Mouse (Mus musculus): ENCODE data around the gene Shank2. TPM values are rescaled to one million over a fixed set of nuclear protein-coding genes. Genes with fewer than 3 reads are reported as not detected.

Gene Shank2
- total and polyA plus RNA-seq, 2 experiments from 2014 or later: 0.19 to 0.95 TPM

GRCm38 (mm10) chr7:144138476-144138875 is 136.7 kb downstream of the Shank2 start:
- WGBS: 74% methylated on average over 2 of the region's 2 CpGs
- no peak overlapping the region for H3K4me3 ChIP-seq (ENCODE audit: low read depth, low read length)
- no peak overlapping the region for H3K27ac ChIP-seq (ENCODE audit: low read depth)
- no peaks in the 10 kb centered on the region; the same call in 1 of the 2 replicates for H3K4me1 ChIP-seq (ENCODE audit: control insufficient read depth, insufficient read depth)
- ATAC-seq (ENCODE audit: insufficient read depth, low read depth) (no peak), DNase-seq (ENCODE audit: low spot score) (no peak)
- no peak overlapping the region for H3K9ac ChIP-seq (replicated peaks; ENCODE audit: low read depth, low read length)
- H3K27me3 ChIP-seq (ENCODE audit: control insufficient read depth, insufficient read depth, low read length): peaks cover 4% of the 10 kb centered on the region; the same call in 1 of the 2 replicates
- TF ChIP-seq EP300 (IDR thresholded peaks at IDR 0.05; ENCODE audit: low read depth) (no peak), CTCF (IDR thresholded peaks at IDR 0.05; ENCODE audit: low read depth) (no peak)
- no peaks in the 10 kb centered on the region for H3K36me3 ChIP-seq (replicated peaks; ENCODE audit: control insufficient read depth, insufficient read depth, low read length)
- no peak overlapping the region for H3K4me2 ChIP-seq (ENCODE audit: low read depth, low read length)
- no peaks in the 10 kb centered on the region for H3K9me3 ChIP-seq (replicated peaks; ENCODE audit: control insufficient read depth, low read length)

GRCm38 (mm10) chr7:144139691-144140090 is 138.0 kb downstream of the Shank2 start:
- no peak for ATAC-seq (ENCODE audit: insufficient read depth, low read depth)
- WGBS: 73% methylated on average over 2 of the region's 2 CpGs
- no peaks in the 10 kb centered on the region; the same call in 1 of the 2 replicates for H3K4me1 ChIP-seq (ENCODE audit: control insufficient read depth, insufficient read depth)
- no peaks in the 10 kb centered on the region for H3K36me3 ChIP-seq (replicated peaks; ENCODE audit: control insufficient read depth, insufficient read depth, low read length)
- DNase-seq (ENCODE audit: low spot score): no peak
- H3K9me3 ChIP-seq (replicated peaks; ENCODE audit: control insufficient read depth, low read length): no peaks in the 10 kb centered on the region
- TF ChIP-seq EP300 (IDR thresholded peaks at IDR 0.05; ENCODE audit: low read depth) (no peak), CTCF (IDR thresholded peaks at IDR 0.05; ENCODE audit: low read depth) (no peak)
- no peak overlapping the region for H3K4me3 ChIP-seq (ENCODE audit: low read depth, low read length)
- H3K27me3 ChIP-seq (ENCODE audit: control insufficient read depth, insufficient read depth, low read length): peaks cover 4% of the 10 kb centered on the region; the same call in 1 of the 2 replicates
- H3K9ac ChIP-seq (replicated peaks; ENCODE audit: low read depth, low read length): no peak overlapping the region
- H3K4me2 ChIP-seq (ENCODE audit: low read depth, low read length): no peak overlapping the region
- H3K27ac ChIP-seq (ENCODE audit: low read depth): no peak overlapping the region

DNA sequence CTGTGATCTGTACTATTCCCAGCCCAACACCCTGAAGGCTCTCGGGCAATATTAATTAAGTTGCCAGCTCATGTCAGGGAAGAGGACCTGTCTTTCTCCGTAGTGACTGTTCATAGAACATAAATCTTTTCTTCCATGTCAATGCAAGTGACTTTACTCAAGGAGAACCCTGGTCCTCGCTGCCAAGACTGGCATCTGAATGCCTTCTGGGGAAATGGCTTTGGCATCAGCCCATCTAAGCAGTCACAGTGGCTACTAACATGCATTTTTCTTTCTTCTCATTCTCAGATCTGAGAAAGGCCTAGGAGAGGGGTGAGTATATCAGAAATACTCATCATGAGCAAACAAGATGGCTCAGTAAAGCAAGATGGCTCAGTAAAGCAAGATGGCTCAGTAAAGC is 138.7 kb downstream of the Shank2 start:
- Histone ChIP-seq H3K9me3 (replicated peaks; ENCODE audit: control insufficient read depth, low read length) (no peaks in the 10 kb centered on the region), H3K27me3 (ENCODE audit: control insufficient read depth, insufficient read depth, low read length) (peaks cover 4% of the 10 kb centered on the region; the same call in 1 of the 2 replicates), H3K4me2 (ENCODE audit: low read depth, low read length) (no peak overlapping the region), H3K4me1 (ENCODE audit: control insufficient read depth, insufficient read depth) (no peaks in the 10 kb centered on the region; the same call in 1 of the 2 replicates), H3K36me3 (replicated peaks; ENCODE audit: control insufficient read depth, insufficient read depth, low read length) (no peaks in the 10 kb centered on the region), H3K9ac (replicated peaks; ENCODE audit: low read depth, low read length) (no peak overlapping the region), H3K27ac (ENCODE audit: low read depth) (no peak overlapping the region), H3K4me3 (ENCODE audit: low read depth, low read length) (no peak overlapping the region)
- DNase-seq (ENCODE audit: low spot score) (no peak), ATAC-seq (ENCODE audit: insufficient read depth, low read depth) (no peak)
- TF ChIP-seq CTCF (IDR thresholded peaks at IDR 0.05; ENCODE audit: low read depth) (no peak), EP300 (IDR thresholded peaks at IDR 0.05; ENCODE audit: low read depth) (no peak)
- WGBS: 78% methylated on average over 3 of the region's 3 CpGs

- Histone ChIP-seq H3K4me3 (ENCODE audit: low read depth, low read length) (no peak overlapping the region), H3K4me1 (ENCODE audit: control insufficient read depth, insufficient read depth) (no peaks in the 10 kb centered on the region; the same call in 1 of the 2 replicates), H3K27me3 (ENCODE audit: control insufficient read depth, insufficient read depth, low read length) (peaks cover 4% of the 10 kb centered on the region; the same call in 1 of the 2 replicates), H3K27ac (ENCODE audit: low read depth) (no peak overlapping the region), H3K9ac (replicated peaks; ENCODE audit: low read depth, low read length) (no peak overlapping the region), H3K36me3 (replicated peaks; ENCODE audit: control insufficient read depth, insufficient read depth, low read length) (no peaks in the 10 kb centered on the region), H3K9me3 (replicated peaks; ENCODE audit: control insufficient read depth, low read length) (no peaks in the 10 kb centered on the region), H3K4me2 (ENCODE audit: low read depth, low read length) (no peak overlapping the region)
- ATAC-seq (ENCODE audit: insufficient read depth, low read depth): no peak
- no peak for DNase-seq (ENCODE audit: low spot score)
- 67% methylated on average over 4 of the region's 4 CpGs for WGBS
- no peak for TF ChIP-seq CTCF (IDR thresholded peaks at IDR 0.05; ENCODE audit: low read depth)
- TF ChIP-seq EP300 (IDR thresholded peaks at IDR 0.05; ENCODE audit: low read depth): no peak
These were observed 140.3 kb downstream of the Shank2 start for GRCm38 (mm10) chr7:144142036-144142435.

- Histone ChIP-seq H3K27ac (ENCODE audit: low read depth) (no peak overlapping the region), H3K4me3 (ENCODE audit: low read depth, low read length) (no peak overlapping the region), H3K9ac (replicated peaks; ENCODE audit: low read depth, low read length) (no peak overlapping the region), H3K9me3 (replicated peaks; ENCODE audit: control insufficient read depth, low read length) (no peaks in the 10 kb centered on the region), H3K4me1 (ENCODE audit: control insufficient read depth, insufficient read depth) (no peaks in the 10 kb centered on the region), H3K27me3 (ENCODE audit: control insufficient read depth, insufficient read depth, low read length) (peaks cover 4% of the 10 kb centered on the region; the same call in 1 of the 2 replicates), H3K36me3 (replicated peaks; ENCODE audit: control insufficient read depth, insufficient read depth, low read length) (no peaks in the 10 kb centered on the region), H3K4me2 (ENCODE audit: low read depth, low read length) (no peak overlapping the region)
- TF ChIP-seq CTCF (IDR thresholded peaks at IDR 0.05; ENCODE audit: low read depth) (no peak), EP300 (IDR thresholded peaks at IDR 0.05; ENCODE audit: low read depth) (no peak)
- DNase-seq (ENCODE audit: low spot score): no peak
- 64% methylated on average over 2 of the region's 2 CpGs for WGBS
- ATAC-seq (ENCODE audit: insufficient read depth, low read depth): no peak
These were observed 142.2 kb downstream of the Shank2 start for GRCm38 (mm10) chr7:144143941-144144340.

DNA sequence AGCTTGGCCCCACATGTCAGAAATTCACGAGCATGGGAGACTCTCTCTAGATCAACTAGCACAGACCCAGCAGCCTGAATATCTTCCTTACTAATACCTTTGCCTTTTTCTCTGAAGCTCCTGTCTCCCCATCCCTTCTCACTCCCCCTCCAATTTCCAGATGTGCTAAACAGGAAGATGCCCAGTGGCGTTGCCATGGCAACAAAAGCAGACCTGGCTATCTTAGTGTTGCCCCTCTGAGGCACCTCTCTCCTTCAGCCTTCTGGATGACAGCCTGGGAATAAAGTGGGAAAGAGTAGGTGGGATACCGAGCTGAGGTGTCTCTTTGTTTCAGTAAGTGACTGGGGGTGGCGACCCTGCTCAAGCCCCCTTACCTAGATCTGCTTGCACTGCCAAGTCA is 146.4 kb downstream of the Shank2 start:
- Histone ChIP-seq H3K4me3 (ENCODE audit: low read depth, low read length) (no peak overlapping the region), H3K9ac (replicated peaks; ENCODE audit: low read depth, low read length) (no peak overlapping the region), H3K27me3 (ENCODE audit: control insufficient read depth, insufficient read depth, low read length) (no peaks in the 10 kb centered on the region), H3K27ac (ENCODE audit: low read depth) (no peak overlapping the region), H3K36me3 (replicated peaks; ENCODE audit: control insufficient read depth, insufficient read depth, low read length) (no peaks in the 10 kb centered on the region), H3K4me2 (ENCODE audit: low read depth, low read length) (no peak overlapping the region), H3K4me1 (ENCODE audit: control insufficient read depth, insufficient read depth) (peaks cover 2% of the 10 kb centered on the region; the same call in 1 of the 2 replicates), H3K9me3 (replicated peaks; ENCODE audit: control insufficient read depth, low read length) (no peaks in the 10 kb centered on the region)
- 60% methylated on average over 4 of the region's 4 CpGs for WGBS
- DNase-seq (ENCODE audit: low spot score): no peak
- no peak for ATAC-seq (ENCODE audit: insufficient read depth, low read depth)
- TF ChIP-seq CTCF (IDR thresholded peaks at IDR 0.05; ENCODE audit: low read depth) (no peak), EP300 (IDR thresholded peaks at IDR 0.05; ENCODE audit: low read depth) (no peak)
